Mouse (Mus musculus) embryonic stem cell, embryonic (primary cell): ENCODE results near the gene Gm3488.
"Not testable (repeated sequence)": the region's sequence is repeated elsewhere in the genome, so short reads cannot be mapped to it uniquely, and the experiment has no call there.

Experiments used
- CTCF ChIA-PET, 4 experiments: fragments of 300-600 bp in 2 of 4; fragments of 350-600 bp in 2 of 4; sonication (Branson Sonifier 250); formaldehyde crosslinking; loops; one replicate each; lab custom pipeline; 2022; ENCODE audit warnings: inconsistent platforms in 2 of 4; lab: Charles Lee
- POLR2A ChIA-PET, 4 experiments: fragments of 300-600 bp in 2 of 4; fragments of 350-600 bp in 2 of 4; sonication (Branson Sonifier 250); formaldehyde crosslinking; loops; one replicate each; lab custom pipeline; 2022; ENCODE audit warnings: antibody characterized with exemption in 4 of 4, inconsistent platforms in 1 of 4; lab: Charles Lee

Gm3488 gene

DNA sequence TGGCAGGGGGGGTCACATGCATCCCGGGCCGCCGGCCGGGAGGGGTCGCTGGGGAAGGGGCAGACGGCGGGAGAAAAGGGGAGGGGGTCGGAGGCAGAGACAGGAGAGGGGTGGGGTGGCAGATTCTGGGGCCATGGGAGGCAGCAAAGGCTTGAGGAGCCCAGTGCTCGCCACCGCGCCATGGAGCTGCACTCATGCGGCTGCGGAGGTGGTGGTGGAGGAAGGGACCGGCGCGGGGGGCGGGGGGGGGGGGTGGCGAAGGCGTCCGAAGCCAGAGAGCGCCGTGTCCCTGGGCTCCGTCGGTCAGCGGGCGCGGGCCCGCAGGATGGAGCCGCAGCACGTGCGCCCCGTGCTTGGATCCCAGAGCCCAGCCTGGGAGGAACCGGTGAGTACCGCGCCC, at the start of gene Gm3488:
Gene Gm3488 (plus strand): TSS at position 301 of the 400 bp plus-strand sequence.
- POLR2A ChIA-PET = not testable (repeated sequence)

DNA sequence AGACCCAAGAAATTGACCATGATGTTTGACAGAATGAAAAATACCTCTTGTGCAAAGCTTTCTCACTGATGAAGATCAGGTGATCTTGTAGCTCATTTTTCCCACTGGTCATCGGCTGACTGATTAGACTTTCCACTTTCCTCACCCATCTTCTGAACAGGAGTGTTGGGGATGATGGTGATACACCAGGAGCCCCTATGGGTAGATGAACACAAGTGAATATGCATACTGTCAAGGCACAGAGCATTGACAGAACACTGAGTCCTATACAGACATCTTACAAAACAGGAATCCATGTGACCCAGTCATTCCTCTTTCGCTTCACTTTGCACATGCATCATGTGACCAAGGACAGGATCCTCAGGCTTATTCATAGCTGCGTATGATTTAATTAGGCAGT, 46.1 kb upstream of the Gm3488 start, which contains the start of gene Gm3194:
Gene Gm3194 (minus strand): TSS at position 101 of the 400 bp plus-strand sequence.
- POLR2A ChIA-PET = not testable (repeated sequence)

More for the DNA sequence above, at the start of gene Gm3488:
- CTCF ChIA-PET = not testable (repeated sequence)

GRCm38 (mm10) chr14:5460469-5460868, 41.0 kb upstream of the Gm3488 start:
- CTCF ChIA-PET, POLR2A ChIA-PET: not testable (repeated sequence)

More for the DNA sequence above, 46.1 kb upstream of the Gm3488 start, which contains the start of gene Gm3194:
- CTCF ChIA-PET = not testable (repeated sequence)

GRCm38 (mm10) chr14:5477730-5478129, 23.7 kb upstream of the Gm3488 start, which contains the start of gene Gm8246:
Gene Gm8246, minus strand, starts transcription at chr14:5477830.
- POLR2A ChIA-PET, CTCF ChIA-PET: not testable (repeated sequence)

- CTCF ChIA-PET, POLR2A ChIA-PET: not testable (repeated sequence)
Observed at GRCm38 (mm10) chr14:5483907-5484306, 17.6 kb upstream of the Gm3488 start, which contains the start of gene Gm3187. Gene Gm3187, plus strand, starts transcription at chr14:5484207.

DNA sequence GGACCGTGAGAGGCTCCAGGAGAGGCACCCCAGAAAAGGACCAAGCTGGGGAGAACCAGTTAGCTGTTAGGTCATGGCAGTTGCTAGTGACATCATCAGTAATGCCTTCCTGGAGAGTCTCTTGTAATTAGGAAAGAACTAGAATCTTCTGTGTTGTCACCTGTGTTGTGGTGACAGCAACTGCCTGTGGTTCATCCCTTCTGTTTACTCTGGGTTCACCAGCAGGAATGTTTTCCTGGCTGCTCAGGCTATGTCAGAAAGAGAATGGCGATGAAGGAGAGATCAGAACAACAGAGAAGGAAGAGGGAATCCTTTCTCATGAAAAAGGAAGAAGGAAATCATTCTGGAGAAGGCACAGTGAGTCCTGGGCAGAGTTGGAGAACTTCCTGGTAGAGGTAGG, 36.7 kb downstream of the Gm3488 start, which contains the start of gene Gm3532:
Gene Gm3532 (plus strand): TSS at position 301 of the 400 bp plus-strand sequence.
- POLR2A ChIA-PET, CTCF ChIA-PET: not testable (repeated sequence)
